Mouse (Mus musculus): Measurements from ENCODE around the gene Garem2.
A peak's percentile ranks its signal among the peaks of the same experiment; 100 is the strongest.
"Not testable (repeated sequence)": the region's sequence is repeated elsewhere in the genome, so short reads cannot be mapped to it uniquely, and the experiment has no call there.

The Garem2 gene

DNA sequence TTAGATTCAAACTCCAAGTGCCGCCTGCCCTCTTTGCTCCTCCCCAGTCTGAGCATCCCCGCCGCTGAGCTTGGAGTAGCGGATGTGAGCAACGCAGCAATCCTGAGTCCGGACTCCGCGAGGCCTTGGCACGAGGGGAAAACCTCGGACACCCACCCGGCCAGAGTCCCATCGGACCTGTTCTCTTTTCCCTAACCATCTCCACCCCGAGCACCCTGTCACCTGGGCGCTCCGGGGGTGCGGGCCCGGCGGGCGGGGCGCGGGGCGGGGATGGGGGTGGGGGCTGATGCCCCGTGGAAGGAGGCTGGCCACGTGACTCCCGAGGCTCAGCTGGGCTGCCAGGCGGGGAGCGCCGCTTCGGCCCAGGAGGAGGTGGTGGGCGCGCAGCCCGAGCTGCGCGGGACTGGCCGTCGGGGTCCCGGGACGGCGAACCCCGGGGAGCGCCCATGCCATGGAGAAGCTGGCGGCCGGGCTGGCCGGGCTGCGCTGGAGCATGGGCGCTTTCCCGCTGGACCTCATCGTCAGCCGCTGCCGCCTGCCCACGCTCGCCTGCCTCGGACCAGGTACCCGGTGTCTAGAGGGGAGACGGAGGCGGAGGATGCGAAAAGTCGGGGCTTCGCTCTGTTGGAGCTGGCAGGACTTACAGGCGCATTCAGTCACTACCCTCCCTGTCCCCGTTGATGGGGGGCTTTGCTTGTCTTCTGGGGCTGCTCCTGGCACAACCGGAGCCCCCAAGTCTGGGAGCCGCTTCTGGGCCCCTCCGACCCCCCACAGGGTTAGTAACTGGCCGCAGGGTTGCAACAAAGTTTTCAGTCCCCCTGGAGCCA, at the start of gene Garem2:
Gene Garem2 (plus strand): TSS at position 321 of the 827 bp plus-strand sequence.
- no peak for DNase-seq (ENCODE audit: low spot score)

DNA sequence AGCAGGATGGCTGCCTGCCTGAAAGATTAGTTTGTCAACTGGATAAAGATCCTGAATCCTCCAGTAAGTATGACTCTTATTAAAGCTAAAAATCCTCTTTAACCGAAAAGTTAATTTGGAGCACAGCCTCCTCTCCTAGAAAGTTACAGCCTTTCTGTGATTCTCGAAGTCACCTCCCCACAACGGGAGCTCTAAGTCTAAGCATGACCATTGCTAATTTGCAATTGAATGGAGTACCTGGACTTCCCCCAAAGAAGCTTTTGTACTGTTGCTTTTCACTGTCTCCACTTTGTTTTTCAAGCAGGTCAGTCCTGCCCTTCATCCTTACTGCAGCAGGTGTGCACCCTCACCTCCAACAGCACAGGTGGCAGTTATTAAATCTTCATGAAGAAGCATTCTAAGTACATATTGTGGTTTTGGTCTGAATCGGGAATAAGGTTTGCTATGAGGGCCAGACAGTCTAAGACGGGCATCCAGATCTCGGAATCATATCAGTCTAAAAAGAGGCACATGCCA, 46.7 kb upstream of the Garem2 start:
- no peak for DNase-seq (ENCODE audit: low spot score)

DNA sequence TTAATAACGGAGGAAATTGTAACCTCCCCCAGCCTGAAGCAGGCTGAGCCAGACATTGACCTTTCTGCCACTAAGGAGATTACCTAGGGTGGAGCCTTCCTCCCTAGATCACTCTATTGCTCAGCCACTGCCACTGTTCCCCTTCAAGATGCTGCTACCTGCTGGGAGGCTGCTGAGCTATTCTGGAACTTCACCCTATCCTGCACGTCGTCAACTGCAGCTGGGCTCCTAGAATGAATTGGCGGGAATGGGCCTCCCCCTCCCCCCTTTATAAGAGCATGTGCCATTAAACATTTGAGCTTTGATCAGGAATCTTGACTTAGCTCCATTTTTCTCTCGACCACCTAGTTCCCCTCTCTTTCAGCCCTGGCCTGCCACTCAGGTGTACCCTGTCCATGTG, 45.4 kb upstream of the Garem2 start:
- DNase-seq (ENCODE audit: low spot score), result not testable (repeated sequence)

DNA sequence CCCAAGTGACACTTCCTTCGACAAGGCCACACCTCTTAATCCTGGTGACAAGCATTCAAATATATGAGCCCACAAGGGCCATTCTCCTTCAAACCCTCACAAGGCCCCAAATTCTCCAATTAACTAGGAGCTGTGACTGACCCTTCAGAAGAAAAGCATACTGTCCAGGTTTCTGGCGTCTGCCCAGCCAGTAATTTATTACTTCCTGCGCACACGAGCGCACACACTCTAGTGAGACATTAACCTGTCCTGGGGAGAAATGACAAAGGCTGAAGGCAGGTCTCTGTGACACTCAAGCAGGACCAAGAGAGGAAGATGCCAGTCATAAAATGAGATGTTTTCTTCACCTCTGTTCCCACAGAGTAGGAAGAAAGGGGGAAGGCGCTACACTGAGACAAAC, 37.2 kb upstream of the Garem2 start:
- DNase-seq (ENCODE audit: low spot score), result no peak

DNA sequence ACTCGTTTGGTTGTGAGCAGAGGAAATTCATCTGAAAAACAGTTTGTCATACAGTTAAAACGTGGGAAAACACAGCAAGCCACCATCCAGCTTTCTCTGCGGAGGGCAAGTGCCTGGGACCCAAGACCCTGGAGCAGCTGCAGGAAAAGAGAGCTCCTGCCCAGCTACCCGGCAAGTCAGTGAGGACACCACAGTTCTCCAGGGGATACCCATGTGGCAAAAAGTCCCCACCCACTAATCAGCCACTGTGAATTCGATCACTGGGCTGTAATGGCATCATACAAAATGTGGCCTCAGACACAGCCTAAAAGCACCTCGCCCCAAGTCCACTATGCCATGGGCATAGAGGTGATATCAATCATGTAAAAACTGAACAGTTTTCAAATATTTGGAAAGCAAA, 33.3 kb upstream of the Garem2 start:
- DNase-seq (ENCODE audit: low spot score), result no peak

DNA sequence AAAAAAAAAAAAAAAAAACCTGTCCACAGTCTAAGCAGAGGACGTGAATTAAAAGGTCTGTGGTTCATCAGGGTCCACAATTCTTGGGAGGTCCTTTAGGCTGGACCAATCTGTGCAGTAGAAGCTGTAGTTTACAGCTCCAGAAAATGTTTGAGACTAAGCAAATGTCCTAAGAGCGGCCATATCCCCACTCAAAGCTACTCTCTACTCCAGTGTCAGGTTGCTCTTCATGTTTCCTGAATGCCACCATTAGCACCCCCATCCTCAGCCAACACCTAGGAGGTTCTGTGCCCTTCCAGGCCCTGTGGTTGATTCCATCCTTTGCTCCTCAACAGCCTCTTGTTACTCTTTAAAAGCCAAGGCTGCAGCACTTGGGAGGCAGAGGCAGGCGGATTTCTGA, 32.6 kb upstream of the Garem2 start:
- DNase-seq (ENCODE audit: low spot score), result no peak

DNA sequence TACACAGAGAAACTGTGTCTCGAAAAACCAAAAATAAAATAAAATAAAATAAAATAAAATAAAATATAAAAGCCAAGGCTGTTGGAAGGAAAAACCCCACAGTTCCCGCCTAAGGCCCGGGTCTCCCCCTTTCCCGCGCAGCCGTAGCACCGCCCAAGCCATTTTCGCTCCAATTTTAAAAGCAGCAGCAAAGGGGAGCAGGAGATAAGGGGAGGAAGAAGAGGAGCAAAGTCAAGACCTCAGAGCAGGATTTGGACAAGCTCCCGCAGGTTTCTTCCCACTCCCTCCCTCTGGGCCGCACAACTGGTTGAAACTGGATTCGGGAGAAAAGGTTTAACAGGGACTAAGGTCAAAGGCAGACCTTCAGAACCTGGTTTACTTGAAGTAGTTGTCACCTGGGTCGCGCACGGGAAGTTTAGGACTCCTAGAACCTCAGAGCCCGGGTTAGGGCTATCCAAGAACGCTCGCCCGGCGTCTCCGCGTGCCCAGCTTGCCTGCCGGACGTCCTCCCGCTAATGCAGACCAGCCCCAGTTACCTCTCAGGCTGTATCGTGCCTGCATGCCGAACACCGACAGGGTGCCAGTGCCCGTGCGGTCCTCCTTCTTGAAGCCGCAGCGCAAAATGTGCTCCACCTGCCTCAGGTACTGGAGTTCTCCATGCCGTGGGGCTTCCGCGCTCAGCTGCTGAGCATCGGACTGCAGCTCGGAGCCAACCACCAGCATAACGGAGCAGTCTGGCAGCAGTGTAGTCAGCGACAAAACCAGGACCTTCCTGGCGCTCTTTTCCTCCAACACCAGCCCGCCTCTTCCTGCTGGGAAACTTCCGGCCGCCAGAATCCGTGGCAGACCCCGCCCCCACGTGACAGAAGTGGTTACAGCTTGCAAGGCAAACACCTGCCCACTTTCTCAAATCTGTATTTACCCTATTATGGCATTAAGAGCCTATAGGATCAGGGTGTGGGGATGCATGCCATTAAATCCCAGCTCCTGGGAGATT, 31.8 kb upstream of the Garem2 start, which contains the start of gene Tyms:
Gene Tyms (minus strand): TSS at position 793 of the 997 bp plus-strand sequence.
- DNase-seq (ENCODE audit: low spot score), result peak; percentile 86

DNA sequence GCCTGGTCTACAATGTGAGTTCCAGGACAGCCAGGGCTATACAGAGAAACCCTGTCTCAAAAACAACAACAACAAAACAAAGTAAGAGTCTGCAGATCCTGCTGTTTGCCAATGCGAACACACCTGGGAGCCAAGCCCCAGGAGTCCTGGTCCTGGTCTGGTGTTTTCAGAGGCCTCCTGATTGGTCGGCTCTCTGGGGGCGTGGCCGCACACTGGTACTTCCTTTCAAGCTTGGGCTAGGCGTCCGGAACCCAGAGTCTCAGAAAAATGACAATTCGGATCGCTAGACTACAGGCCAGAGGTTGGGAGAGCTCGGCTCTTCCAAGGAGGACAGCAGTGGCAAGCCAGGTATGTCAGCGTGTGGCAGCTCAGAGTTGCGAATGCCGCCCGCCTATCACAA, 12.3 kb upstream of the Garem2 start:
- DNase-seq (ENCODE audit: low spot score), result no peak

DNA sequence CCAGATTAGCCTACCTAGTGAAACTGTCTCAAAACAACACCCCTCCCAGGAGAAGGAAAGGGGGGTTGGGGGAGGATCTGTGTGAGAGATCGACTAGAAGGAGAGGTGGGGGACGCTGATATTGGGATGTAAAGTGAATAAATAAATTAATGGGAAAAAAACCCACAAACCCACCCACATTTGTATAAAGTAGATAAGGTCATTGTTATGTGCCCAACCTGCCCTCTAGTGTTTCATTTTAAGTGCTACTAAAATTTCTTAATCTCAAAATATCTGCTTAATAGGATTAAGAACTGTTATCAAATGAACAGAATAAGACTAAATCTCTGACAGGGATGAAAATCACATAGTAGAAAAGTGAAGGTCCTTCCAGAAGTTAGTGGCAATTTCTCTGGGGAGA, 10.6 kb upstream of the Garem2 start:
- no peak for DNase-seq (ENCODE audit: low spot score)

DNA sequence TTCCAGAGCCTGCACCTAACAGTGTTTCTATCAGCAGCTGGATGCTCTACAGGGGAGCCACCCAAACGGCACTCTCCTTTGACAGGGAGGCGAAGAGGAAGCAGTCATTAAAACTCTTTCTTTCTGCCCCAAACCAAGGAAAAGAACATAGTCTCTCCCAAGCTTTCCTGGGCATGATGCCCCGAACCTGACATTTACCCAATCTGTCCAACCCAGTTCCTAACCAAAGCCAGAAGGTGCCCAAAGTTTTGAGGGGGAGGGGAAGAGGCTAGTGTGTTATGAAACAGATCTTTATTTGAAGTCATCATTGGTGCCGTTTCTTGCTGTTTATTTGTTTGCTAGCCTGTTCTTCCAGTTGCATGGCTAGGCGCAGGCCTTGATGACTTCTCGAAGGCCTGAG, 9.2 kb upstream of the Garem2 start:
- peak; percentile 64 for DNase-seq (ENCODE audit: low spot score)

DNA sequence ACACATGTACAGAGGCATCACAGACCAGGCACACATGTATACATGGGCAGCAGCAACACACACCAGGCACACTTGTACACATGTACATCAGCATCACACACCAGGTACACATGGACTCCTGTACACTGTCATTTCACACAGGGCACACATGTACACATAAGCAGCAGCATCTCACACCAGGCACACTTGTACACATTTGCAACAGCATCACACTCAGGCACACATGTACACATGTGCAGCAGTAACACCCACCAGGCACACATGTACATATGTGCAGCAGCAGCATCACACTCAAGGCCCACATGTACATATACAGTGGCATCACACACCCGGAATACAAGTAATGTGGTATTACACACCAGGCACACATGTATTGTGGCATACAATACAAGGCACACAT, 6.7 kb upstream of the Garem2 start:
- no peak for DNase-seq (ENCODE audit: low spot score)

DNA sequence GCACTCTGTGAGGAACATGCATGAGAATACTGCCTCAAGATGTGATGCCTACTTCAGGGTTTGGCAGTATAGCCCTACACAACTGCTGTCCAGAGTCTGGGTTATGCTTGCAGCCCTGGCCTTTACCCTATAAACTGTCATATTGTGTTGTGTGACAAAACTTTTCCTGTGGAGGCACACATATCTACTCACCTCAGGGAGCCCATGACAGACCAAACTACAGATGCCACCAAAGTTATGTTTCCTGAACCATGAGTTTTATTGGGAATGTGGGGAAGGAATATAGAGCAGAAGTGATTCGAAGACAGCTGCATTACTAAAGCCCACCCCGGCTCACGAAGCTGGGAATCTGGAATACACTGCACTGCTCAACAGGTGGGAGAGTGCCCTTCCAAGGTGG, 1.6 kb upstream of the Garem2 start:
- no peak for DNase-seq (ENCODE audit: low spot score)

DNA sequence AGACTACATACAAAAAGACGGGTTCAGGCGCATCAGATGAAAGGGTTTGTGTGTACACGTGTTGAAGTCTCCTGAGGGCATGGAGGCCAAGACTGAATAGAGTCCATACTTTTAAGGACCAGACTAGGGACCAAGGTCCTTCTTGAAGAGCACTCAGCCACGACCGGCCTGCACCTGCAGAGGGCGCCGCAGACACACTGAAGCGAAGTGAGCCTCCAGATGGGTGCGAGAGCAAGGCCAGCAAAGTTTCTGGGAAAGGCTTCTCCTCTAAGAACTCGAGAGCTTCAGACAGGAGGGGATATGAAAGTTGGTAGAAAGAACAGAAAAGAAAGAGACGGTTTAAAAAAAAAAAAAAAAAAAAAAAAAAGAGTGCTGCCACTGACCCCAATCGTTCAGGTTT, 622 bp upstream of the Garem2 start:
- DNase-seq (ENCODE audit: low spot score), result peak; percentile 24

DNA sequence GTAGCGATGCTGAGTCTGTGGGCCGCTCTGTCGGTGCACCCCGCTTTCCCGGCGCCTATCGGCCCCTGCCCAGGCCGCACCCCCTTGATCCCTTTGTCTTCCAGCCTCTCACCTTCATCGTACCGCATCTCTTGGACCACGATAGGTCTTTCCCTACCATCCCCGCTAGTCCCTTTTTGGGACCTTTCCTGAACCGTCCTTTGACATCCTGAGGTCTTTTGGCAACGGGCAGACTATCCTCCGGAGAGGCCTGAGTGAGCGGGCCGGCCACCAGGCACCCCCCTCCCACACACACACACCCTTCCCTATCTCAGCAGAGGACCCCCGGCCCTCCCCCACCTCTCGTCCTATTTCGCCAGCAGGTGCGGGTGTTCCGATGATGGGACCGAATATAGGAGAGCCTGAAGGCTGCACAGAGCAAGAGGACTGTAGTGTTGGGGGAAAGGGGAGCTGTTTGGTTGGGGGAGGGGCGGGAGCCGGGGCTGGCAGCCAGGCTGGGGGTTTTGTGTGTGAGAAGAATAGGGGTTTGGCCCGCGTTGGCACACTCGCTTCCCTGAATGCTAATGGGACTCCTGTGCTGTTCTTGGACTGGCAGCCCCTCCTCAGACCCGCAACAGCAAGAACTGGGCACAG, 823 bp downstream of the Garem2 start, which contains the start of gene 3110082J24Rik:
Gene 3110082J24Rik (minus strand): TSS at position 419 of the 633 bp plus-strand sequence.
- no peak for DNase-seq (ENCODE audit: low spot score)

DNA sequence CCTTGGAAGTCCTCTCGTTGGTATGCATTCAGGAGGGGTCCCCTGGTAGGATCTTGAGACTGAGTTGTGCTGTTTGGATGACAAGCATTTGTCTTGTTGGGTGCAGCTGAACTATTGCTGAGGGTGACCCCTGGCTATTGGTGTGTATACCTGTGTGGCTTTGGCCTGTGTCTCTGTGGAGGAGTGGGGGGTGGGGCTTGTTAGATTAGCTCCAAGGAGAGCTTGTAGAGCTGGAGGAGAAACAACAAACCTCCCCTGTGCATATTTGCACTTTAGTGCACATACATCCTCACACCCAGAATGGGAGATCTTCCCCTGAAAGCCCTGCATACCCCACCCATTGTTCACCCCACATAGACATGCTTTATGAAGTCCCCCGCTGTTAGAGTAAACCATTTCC, 1.8 kb downstream of the Garem2 start:
- no peak for DNase-seq (ENCODE audit: low spot score)

DNA sequence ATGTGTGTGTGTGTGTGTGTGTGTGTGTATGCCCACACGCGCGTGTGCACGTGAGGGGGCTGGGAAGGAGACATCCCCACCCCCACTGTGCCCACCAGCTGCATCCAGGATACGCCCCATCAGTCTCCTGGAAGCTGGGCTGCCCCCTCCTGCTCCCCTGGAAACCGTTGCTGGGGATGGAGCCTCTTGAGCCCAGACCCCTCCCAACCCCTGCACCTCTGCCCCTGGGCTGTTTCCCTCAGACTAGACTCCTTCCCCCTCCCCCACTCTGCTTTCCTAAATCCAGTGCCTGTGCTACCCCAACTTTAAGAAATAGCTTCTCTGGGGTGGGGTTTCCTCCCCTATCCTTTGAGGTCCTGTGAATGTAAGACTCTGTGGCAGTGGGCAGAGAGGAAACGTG, 2.2 kb downstream of the Garem2 start:
- DNase-seq (ENCODE audit: low spot score), result no peak

DNA sequence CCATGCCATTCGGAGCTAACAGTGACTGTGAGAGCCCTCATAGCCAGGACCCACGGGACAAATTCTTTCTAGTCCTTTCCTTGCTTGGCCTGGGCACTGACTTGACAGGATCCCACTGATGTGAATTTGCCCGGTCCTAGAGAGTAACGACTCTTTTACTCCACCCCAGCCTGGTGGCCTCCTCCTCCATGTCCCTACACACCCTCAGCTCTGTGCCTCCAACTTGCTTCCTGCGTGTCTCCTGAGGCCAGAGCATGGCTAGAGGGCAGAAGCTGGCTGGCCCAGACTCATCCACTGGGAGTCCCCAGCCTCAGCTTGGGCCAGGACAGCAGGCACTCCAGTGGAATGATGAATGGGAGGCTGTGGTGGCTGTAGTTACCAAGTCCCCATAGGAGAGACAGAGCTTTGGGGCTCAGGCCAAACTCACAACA, 2.7 kb downstream of the Garem2 start:
- DNase-seq (ENCODE audit: low spot score), result peak; percentile 15

DNA sequence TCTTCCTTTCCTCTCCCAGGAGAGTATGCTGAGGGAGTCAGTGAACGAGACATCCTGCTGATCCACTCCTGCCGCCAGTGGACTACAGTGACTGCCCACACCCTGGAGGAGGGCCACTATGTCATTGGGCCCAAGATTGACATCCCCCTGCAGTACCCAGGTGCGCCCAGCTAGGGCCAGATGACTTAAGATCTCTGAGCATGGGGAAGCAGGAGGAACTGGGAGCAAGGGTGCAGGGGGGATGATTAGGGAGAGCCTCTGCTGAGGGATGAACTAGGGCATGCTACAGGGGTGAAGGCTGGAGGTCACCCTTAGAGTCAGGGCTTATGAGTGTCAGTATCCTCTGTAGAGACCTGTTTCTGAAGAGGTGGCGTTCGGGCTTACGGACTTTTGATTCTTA, 3.3 kb downstream of the Garem2 start:
- no peak for DNase-seq (ENCODE audit: low spot score)

DNA sequence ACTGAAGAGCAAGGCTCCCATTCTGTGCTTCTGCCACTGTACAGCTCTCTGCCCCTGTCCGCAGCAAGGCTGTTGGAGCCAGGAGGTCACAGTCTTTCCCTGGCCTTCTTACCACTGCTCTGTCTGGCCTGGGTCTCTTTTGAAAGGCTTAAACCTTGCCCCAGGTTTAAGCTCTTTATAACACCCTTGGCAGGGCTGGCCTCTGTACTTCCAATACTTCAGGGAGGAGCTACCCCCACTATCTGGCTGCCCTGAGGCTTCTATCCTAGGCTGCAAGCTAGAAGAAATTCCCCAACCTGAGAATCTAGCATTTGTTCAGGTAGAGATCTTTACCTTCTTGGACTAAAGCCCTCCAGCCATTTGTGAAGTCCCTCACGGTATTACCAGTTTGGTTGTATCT, 4.9 kb downstream of the Garem2 start:
- DNase-seq (ENCODE audit: low spot score), result no peak

DNA sequence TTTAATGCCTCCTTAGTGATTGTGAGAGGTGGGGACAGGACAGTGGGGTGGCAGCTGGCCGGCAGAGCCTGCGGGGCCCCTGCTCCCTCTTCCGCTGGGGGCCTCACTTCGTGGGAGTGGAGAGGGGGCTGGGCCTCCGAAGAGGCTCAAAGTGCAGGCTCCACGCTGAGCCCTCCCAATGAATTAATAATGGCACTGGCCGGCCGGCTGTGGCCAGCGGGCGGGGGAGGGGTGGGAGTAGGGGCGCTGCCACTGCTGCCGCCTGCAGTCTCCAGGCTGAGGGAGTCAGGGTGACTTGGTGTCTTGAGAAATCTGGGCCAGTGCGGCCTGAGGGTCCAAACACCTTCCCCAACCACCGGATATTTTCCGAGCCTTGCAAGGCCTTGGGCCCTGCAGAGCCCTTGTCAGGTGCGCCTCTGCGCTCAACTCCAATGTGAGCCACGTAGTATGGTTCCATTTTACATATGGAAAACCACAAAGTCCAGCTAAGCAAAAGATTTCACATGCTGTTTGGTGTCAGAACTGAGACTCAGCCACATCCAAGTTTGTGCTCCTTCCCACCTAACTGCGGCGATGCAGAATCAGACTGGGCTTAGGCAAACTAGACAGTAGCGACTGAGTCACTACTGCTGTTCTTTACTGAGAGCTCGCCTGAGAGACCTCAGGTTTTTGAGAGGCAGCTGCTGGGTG, 5.6 kb downstream of the Garem2 start:
- no peak for DNase-seq (ENCODE audit: low spot score)

DNA sequence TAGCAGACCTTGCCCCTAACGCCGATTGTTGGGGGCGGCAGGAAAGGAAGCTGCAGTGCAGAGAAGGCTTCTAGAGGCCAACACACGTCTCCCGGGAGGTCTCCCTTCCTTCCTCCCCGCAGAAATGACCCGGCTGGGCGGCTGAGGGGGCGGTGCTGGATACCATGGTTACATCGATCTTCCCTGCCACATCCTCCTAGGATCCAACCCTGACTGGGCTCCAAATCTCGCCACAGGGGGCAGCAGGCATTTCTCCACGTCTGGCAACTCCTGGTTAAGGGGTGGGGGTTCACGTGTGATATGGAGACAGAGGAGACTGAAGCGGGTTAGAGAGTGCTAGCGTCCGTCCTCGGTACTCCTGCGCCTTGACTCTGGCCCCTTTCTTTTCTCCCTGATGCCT, 6.2 kb downstream of the Garem2 start:
- no peak for DNase-seq (ENCODE audit: low spot score)

Data from adipocyte (in vitro differentiated cells).